Mouse (Mus musculus) neutrophil, adult 59 days (primary cell): ENCODE measurements around the gene Myo10. TPM values are rescaled to one million over a fixed set of nuclear protein-coding genes. Genes with fewer than 3 reads are reported as not detected.

Experiments
- total RNA-seq, 2 experiments: library from RNA; stranded (reverse); gene quantifications; 1 replicate in 1 of 2; 2 replicates in 1 of 2; pipeline ENCODE4 v1.2.4; 2023

Gene Myo10
- total RNA-seq: 1 to 10 TPM; 2.0 to 3.0 TPM

GRCm38 (mm10) chr15:25622200-25622866 lies at the start of gene Myo10:
Myo10 (plus strand) TSS chr15:25622525.

GRCm38 (mm10) chr15:25843086-25843991 lies 221.0 kb downstream of the Myo10 start, which contains the start of gene Retreg1:
Retreg1 (plus strand) TSS chr15:25843180.

Other genes with a start within 250 kb of the Myo10 start
- gene Basp1, start 208.8 kb upstream of the Myo10 start, total RNA-seq: 10 to 100 TPM; 17.9 to 22.8 TPM
- gene Retreg1, start 220.7 kb downstream of the Myo10 start, total RNA-seq: 10 to 100 TPM; 67.2 to 70.7 TPM